10 mouse cellular contexts compared by ENCODE assay signal in genomic region chr14:49801444-49801843, GRCm38 (mm10). TPM values are rescaled to one million over a fixed set of nuclear protein-coding genes. Genes with fewer than 3 reads are reported as not detected.
A peak's percentile ranks its signal among the peaks of the same experiment; 100 is the strongest.
DNase-seq lines count a peak whose midpoint lies in the region; ATAC-seq and TF ChIP-seq lines count a peak whose summit lies in the region.
"Had no signal": no experiment of that assay in that cellular context is flagged by ENCODE, and none has a peak within 500 bp of the region (broad histone marks: within the 10 kb centered on the region; RNA-seq: fewer than 3 reads in every experiment).

No protein-coding gene starts in this region.

- H3K27ac ChIP-seq in gastrocnemius, adult 2 months, result no peak overlapping the region
- H3K27ac ChIP-seq in cortical plate, adult 2 months (ENCODE audit: insufficient read depth, low read length), result no peak overlapping the region
- H3K27ac ChIP-seq: lung, embryonic 15.5 days had no signal

- 14% methylated on average over 4 of the region's 4 CpGs for WGBS in lung, adult 2 months

- TF ChIP-seq POLR2A in lung, adult 2 months (IDR thresholded peaks at IDR 0.05; ENCODE audit: borderline replicate concordance, extremely low read depth, low read depth, low read length), result no peak
- no peak for TF ChIP-seq POLR2A in cortical plate, adult 2 months (IDR thresholded peaks at IDR 0.05; ENCODE audit: extremely low read depth, insufficient read depth, low read length)

- peak; percentile 31; the same call in 1 of the 2 replicates for TF ChIP-seq CTCF in gastrocnemius, adult 2 months (IDR thresholded peaks at IDR 0.05)
- TF ChIP-seq CTCF in lung, adult 2 months (IDR thresholded peaks at IDR 0.05; ENCODE audit: insufficient read depth, low read length), result no peak
- peak; percentile 46 for TF ChIP-seq CTCF in cortical plate, adult 2 months (IDR thresholded peaks at IDR 0.05; ENCODE audit: extremely low read depth, insufficient read depth, low read length)

- intact Hi-C loops in gastrocnemius, adult 2 months (cut with DNase I), result no loop called here

- ATAC-seq in erythroblast, adult 5-6 weeks (replicated peaks; ENCODE audit: low FRiP score, poor library complexity, severe bottlenecking), result no peak

- no peaks in the 10 kb centered on the region for H3K4me1 ChIP-seq in lung, adult 2 months (ENCODE audit: control insufficient read depth, insufficient read depth, low read length)
- no peaks in the 10 kb centered on the region for H3K4me1 ChIP-seq in cortical plate, adult 2 months (ENCODE audit: control insufficient read depth, insufficient read depth, low read length)
- H3K4me1 ChIP-seq: lung, embryonic 15.5 days had no signal

- H3K4me3 ChIP-seq in gastrocnemius, adult 2 months, result no peak overlapping the region
- H3K4me3 ChIP-seq in lung, adult 2 months (replicated peaks; ENCODE audit: extremely low read depth, low read depth, low read length), result no peak overlapping the region
- no peak overlapping the region for H3K4me3 ChIP-seq in cortical plate, adult 2 months (ENCODE audit: insufficient read depth, low read length)
- H3K4me3 ChIP-seq: lung, embryonic 15.5 days had no signal

- DNase-seq in gastrocnemius, adult 2 months, result no peak
- DNase-seq in gastrocnemius, postnatal 4 days (ENCODE audit: low spot score in 2 of 2), result no peak
- peak; percentile 22 for DNase-seq in lung, postnatal 10 days
- no peak for DNase-seq in lung, adult 2 months
- DNase-seq in mesoderm, embryonic 11.5 days (ENCODE audit: low read depth, low spot score), result peak; percentile 44
- no peak for DNase-seq in thymus, postnatal 14 days

RNA-seq across cellular contexts. Expression of gene Armh4, which starts 18.3 kb away (rescaled TPM):
- 1 to 10 TPM in 1 of 2 experiments, under 1 TPM in 1; 0.54 to 1.1 TPM for total RNA-seq in gastrocnemius, adult 2 months (2021)
- total RNA-seq in gastrocnemius, postnatal 4 days (2021), result 10 to 100 TPM; 13.3 to 14.7 TPM
- polyA plus RNA-seq in lung, adult 2 months (2012; rRNA removed), result 1.6 and 2.3 TPM in 2 replicates
- polyA plus RNA-seq in cortical plate, adult 2 months (2012; rRNA removed), result 12.8 and 13.2 TPM in 2 replicates
- not detected in 2 replicates for total RNA-seq in erythroblast, adult 5-6 weeks (2015; ENCODE audit: low replicate concordance)
- not detected in 2 replicates for total RNA-seq in erythroblast, adult 5-6 weeks (2017; ENCODE audit: low replicate concordance)
- polyA plus RNA-seq: G1E had no signal

Comparison
In these comparisons a context has a peak if more than half of its experiments do, and no peak if none do; other contexts are left out.
1. DNase-seq: peak in lung, postnatal 10 days (single experiment) and mesoderm, embryonic 11.5 days (single experiment); none in gastrocnemius, adult 2 months (single experiment), gastrocnemius, postnatal 4 days (0 of 2), lung, adult 2 months (single experiment) and thymus, postnatal 14 days (single experiment).
2. RNA of gene Armh4, which starts 18.3 kb away (total RNA-seq): 13.3 to 14.7 TPM in gastrocnemius, postnatal 4 days; 0.54 to 1.1 TPM in gastrocnemius, adult 2 months and not detected in erythroblast, adult 5-6 weeks; every median in the first group is over 4 times any median in the second.